Mouse (Mus musculus): ENCODE data around the gene Hpca.

DNA sequence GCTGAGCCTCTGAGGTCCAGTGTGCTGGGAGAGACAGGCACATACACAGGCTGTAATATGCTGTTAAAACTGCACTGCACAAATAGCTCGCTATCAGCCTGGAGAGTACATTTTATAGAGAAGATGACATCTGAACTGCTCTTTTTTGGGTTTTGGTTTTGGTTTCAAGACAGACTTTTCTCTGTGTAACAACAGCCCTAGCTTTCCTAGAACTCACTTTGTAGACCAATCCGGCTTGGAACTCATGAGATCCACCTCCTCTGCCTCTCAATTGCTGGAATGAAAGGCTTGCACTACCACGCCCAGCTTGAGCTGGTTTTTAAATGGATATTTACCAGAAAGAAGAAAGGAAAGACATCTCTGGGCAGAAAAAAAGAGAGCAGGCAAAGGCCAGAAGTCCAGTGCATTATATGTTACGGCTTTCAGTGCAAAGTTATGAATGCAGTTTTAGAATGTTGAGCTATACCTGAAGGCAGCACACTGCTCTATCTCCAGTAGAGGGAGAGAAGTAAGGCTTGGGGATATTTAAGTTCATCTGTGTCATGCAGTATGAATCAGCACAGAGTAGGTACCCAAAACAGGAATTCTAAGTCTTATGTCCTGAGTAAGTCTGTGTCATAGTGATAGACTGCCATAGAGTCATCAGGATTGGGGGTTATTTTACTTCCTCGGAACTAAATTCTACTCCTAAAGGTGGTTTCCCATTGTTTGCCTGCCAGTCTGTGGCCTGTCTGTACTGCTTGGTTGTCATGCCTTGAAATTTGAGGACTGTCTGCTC lies 54.0 kb downstream of the Hpca start:
- TF ChIP-seq CTCF (IDR thresholded peaks at IDR 0.05; ENCODE audit: low read depth, low read length) = no peak
- no peak for TF ChIP-seq EP300 (IDR thresholded peaks at IDR 0.05; ENCODE audit: insufficient read depth, low read depth, low read length)
